Mouse (Mus musculus): ENCODE results near the gene Wnt5b.
A peak's percentile ranks its signal among the peaks of the same experiment; 100 is the strongest.
"Not testable (repeated sequence)": the region's sequence is repeated elsewhere in the genome, so short reads cannot be mapped to it uniquely, and the experiment has no call there.

Wnt5b gene

GRCm38 (mm10) chr6:119451981-119452499 lies 92.1 kb downstream of the Wnt5b start:
- DNase-seq (ENCODE audit: low spot score in 2 of 2) = no peak

- no peak for DNase-seq (ENCODE audit: low spot score in 2 of 2)
Observed at GRCm38 (mm10) chr6:119450965-119451943, 92.9 kb downstream of the Wnt5b start.

GRCm38 (mm10) chr6:119449060-119449499 lies 95.1 kb downstream of the Wnt5b start:
- DNase-seq (ENCODE audit: low spot score in 2 of 2) = peak; percentile 17 to 53

GRCm38 (mm10) chr6:119448321-119449059 lies 95.7 kb downstream of the Wnt5b start:
- DNase-seq (ENCODE audit: low spot score in 2 of 2) = no peak

- no peak for DNase-seq (ENCODE audit: low spot score in 2 of 2)
Observed at GRCm38 (mm10) chr6:119445671-119446607, 98.2 kb downstream of the Wnt5b start.

- DNase-seq (ENCODE audit: low spot score in 2 of 2) = peak; percentile 44 to 83
Observed at GRCm38 (mm10) chr6:119443742-119444645, 100.2 kb downstream of the Wnt5b start.

GRCm38 (mm10) chr6:119442729-119443128 lies 101.4 kb downstream of the Wnt5b start:
- DNase-seq (ENCODE audit: low spot score in 2 of 2) = not testable (repeated sequence)

- DNase-seq (ENCODE audit: low spot score in 2 of 2) = no peak
Observed at GRCm38 (mm10) chr6:119437894-119438761, 106.0 kb downstream of the Wnt5b start.

- DNase-seq (ENCODE audit: low spot score in 2 of 2) = no peak
Observed at GRCm38 (mm10) chr6:119434394-119434793, 109.8 kb downstream of the Wnt5b start.

- no peak for DNase-seq (ENCODE audit: low spot score in 2 of 2)
Observed at GRCm38 (mm10) chr6:119431751-119432324, 112.3 kb downstream of the Wnt5b start.

GRCm38 (mm10) chr6:119430508-119430907 lies 113.6 kb downstream of the Wnt5b start:
- peak in 1 of 2 experiments; percentile 40 for DNase-seq (ENCODE audit: low spot score in 2 of 2)

- DNase-seq (ENCODE audit: low spot score in 2 of 2) = no peak
Observed at GRCm38 (mm10) chr6:119429311-119429710, 114.8 kb downstream of the Wnt5b start.

- peak in 1 of 2 experiments; percentile 50 for DNase-seq (ENCODE audit: low spot score in 2 of 2)
Observed at GRCm38 (mm10) chr6:119428611-119429010, 115.5 kb downstream of the Wnt5b start.

- DNase-seq (ENCODE audit: low spot score in 2 of 2) = no peak
Observed at GRCm38 (mm10) chr6:119421001-119421400, 123.1 kb downstream of the Wnt5b start.

- no peak for DNase-seq (ENCODE audit: low spot score in 2 of 2)
Observed at GRCm38 (mm10) chr6:119420357-119420756, 123.8 kb downstream of the Wnt5b start.

GRCm38 (mm10) chr6:119419412-119419811 lies 124.7 kb downstream of the Wnt5b start:
- no peak for DNase-seq (ENCODE audit: low spot score in 2 of 2)

GRCm38 (mm10) chr6:119418392-119419251 lies 125.5 kb downstream of the Wnt5b start:
- DNase-seq (ENCODE audit: low spot score in 2 of 2) = no peak

- DNase-seq (ENCODE audit: low spot score in 2 of 2) = no peak
Observed at GRCm38 (mm10) chr6:119417821-119418220, 126.3 kb downstream of the Wnt5b start.

All from thymus, postnatal 10 days (tissue).